Mouse (Mus musculus) liver, adult 2 months (tissue): Measurements from ENCODE around the gene Zfc3h1.

Experiments used
- CTCF ChIP-seq: fragments of 200-500 bp; IDR thresholded peaks from 2 replicates; pipeline ENCODE4 v1.5.1; 2011; ENCODE audit warnings: low read depth, low read length, control low read depth
- POLR2A ChIP-seq: fragments of 200-500 bp; IDR thresholded peaks from 2 replicates; pipeline ENCODE4 v1.6.1; 2011; ENCODE audit warnings: low read length, control low read depth; ENCODE audit not compliant: insufficient read depth; ENCODE audit errors: extremely low read depth

DNA sequence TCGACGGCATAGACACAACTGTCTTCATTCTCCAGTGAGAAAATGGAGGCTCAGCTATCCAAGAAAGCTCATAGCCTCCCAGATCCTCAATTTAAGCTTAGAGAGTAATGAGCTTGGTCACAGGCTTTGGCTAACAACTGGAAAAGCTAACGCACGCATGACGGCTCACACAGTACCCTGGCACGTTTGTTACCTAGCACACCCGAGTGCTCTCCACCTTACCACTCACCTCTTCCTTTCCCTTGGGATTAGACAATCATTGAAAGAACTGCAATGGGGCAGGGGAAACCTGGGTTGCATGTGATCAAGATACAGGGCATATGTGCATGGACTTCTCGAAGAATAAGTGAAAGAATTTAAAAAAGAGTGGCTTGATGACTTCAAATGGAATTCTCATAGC is 83.2 kb downstream of the Zfc3h1 start:
- no peak for TF ChIP-seq CTCF
- no peak for TF ChIP-seq POLR2A
